In genomic region chr12:33429387-33430160, GRCm38 (mm10) we compare ENCODE assay signal across 8 mouse cellular contexts. TPM values are rescaled to one million over a fixed set of nuclear protein-coding genes. Genes with fewer than 3 reads are reported as not detected.
DNase-seq lines count a peak whose midpoint lies in the region; ATAC-seq and TF ChIP-seq lines count a peak whose summit lies in the region.

TSS of gene Twistnb (plus strand) at chr12:33429635.

- peak; percentile 95 to 98 for DNase-seq in CD8-positive naive resting alpha-beta T cell, adult 2 months (ENCODE audit: low read depth in 2 of 2, low spot score in 2 of 2)
- DNase-seq in c-Kit-positive CD71-negative TER-119-negative erythroid progenitor cells, embryonic 14.5 days (ENCODE audit: low read depth): peak; percentile 96
- DNase-seq in forebrain, embryonic 10.5 days (ENCODE audit: extremely low spot score, low spot score): peak; percentile 97
- DNase-seq in kidney, postnatal 25 days: peak; percentile 98 to 100
- peak; percentile 92 to 95 (median 94) for DNase-seq in liver, embryonic 14.5 days (ENCODE audit: low read depth in 3 of 3, low spot score in 3 of 3)
- peak; percentile 94 for DNase-seq in neural tube, embryonic 11.5 days (ENCODE audit: low spot score)
- DNase-seq in stomach, postnatal 0 days (ENCODE audit: low spot score): peak; percentile 97

- peak within 1 kb of the TSS; percentile 97 for H3K4me3 ChIP-seq in forebrain, embryonic 10.5 days
- H3K4me3 ChIP-seq in heart, embryonic 15.5 days: peak within 1 kb of the TSS; percentile 72
- peak within 1 kb of the TSS; percentile 85 to 86 for H3K4me3 ChIP-seq in liver, embryonic 14.5 days (ENCODE audit: insufficient read depth in 1 of 2, low read depth in 2 of 2, low read length in 2 of 2)
- H3K4me3 ChIP-seq in neural tube, embryonic 11.5 days (ENCODE audit: low read depth, low read length): peak within 1 kb of the TSS; percentile 65
- H3K4me3 ChIP-seq in stomach, postnatal 0 days (ENCODE audit: low read depth, low read length): peak within 1 kb of the TSS; percentile 97

- peaks cover 10% of the 10 kb centered on the region for H3K36me3 ChIP-seq in forebrain, embryonic 10.5 days (replicated peaks)
- no peaks in the 10 kb centered on the region for H3K36me3 ChIP-seq in heart, embryonic 15.5 days
- H3K36me3 ChIP-seq in liver, embryonic 14.5 days (replicated peaks; ENCODE audit: control insufficient read depth, insufficient read depth, low read depth): no peaks in the 10 kb centered on the region
- no peaks in the 10 kb centered on the region for H3K36me3 ChIP-seq in neural tube, embryonic 11.5 days (ENCODE audit: control insufficient read depth, insufficient read depth, low read length)
- H3K36me3 ChIP-seq in stomach, postnatal 0 days (ENCODE audit: control insufficient read depth, insufficient read depth, low read length): no peaks in the 10 kb centered on the region

- H3K27me3 ChIP-seq in forebrain, embryonic 10.5 days (ENCODE audit: poor library complexity, severe bottlenecking): no peaks in the 10 kb centered on the region
- H3K27me3 ChIP-seq in heart, embryonic 15.5 days: no peaks in the 10 kb centered on the region; the same call in none of the 2 replicates
- no peaks in the 10 kb centered on the region for H3K27me3 ChIP-seq in liver, embryonic 14.5 days (ENCODE audit: control insufficient read depth, insufficient read depth, low read length)
- no peaks in the 10 kb centered on the region for H3K27me3 ChIP-seq in neural tube, embryonic 11.5 days (ENCODE audit: control insufficient read depth, insufficient read depth, low read length)
- H3K27me3 ChIP-seq in stomach, postnatal 0 days (ENCODE audit: control insufficient read depth, insufficient read depth, low read length): no peaks in the 10 kb centered on the region

- no peaks in the 10 kb centered on the region for H3K9me3 ChIP-seq in forebrain, embryonic 10.5 days
- no peaks in the 10 kb centered on the region for H3K9me3 ChIP-seq in heart, embryonic 15.5 days (replicated peaks)
- H3K9me3 ChIP-seq in liver, embryonic 14.5 days (ENCODE audit: control insufficient read depth, low read length): no peaks in the 10 kb centered on the region
- no peaks in the 10 kb centered on the region for H3K9me3 ChIP-seq in neural tube, embryonic 11.5 days (ENCODE audit: control insufficient read depth, low read length)
- H3K9me3 ChIP-seq in stomach, postnatal 0 days (ENCODE audit: control insufficient read depth, low read length): no peaks in the 10 kb centered on the region

- TF ChIP-seq EP300 in liver, embryonic 14.5 days (IDR thresholded peaks at IDR 0.05; ENCODE audit: low read depth): no peak
- TF ChIP-seq EP300 in stomach, postnatal 0 days (optimal IDR thresholded peaks at IDR 0.05): no peak

- ATAC-seq in heart, embryonic 15.5 days (replicated peaks; ENCODE audit: insufficient number of reproducible peaks, insufficient read depth, low FRiP score, low read depth): peak; percentile 94
- peak; percentile 96 for ATAC-seq in liver, embryonic 14.5 days (ENCODE audit: insufficient read depth)
- peak; percentile 94 for ATAC-seq in neural tube, embryonic 11.5 days (ENCODE audit: insufficient read depth, low FRiP score, low TSS enrichment)
- ATAC-seq in stomach, postnatal 0 days (ENCODE audit: low FRiP score, low TSS enrichment): peak; percentile 96

- peak within 1 kb of the TSS; percentile 92 for H3K27ac ChIP-seq in forebrain, embryonic 10.5 days
- H3K27ac ChIP-seq in heart, embryonic 15.5 days: peak within 1 kb of the TSS; percentile 74
- peak within 1 kb of the TSS; percentile 1; the same call in 1 of the 2 replicates for H3K27ac ChIP-seq in liver, embryonic 14.5 days
- H3K27ac ChIP-seq in neural tube, embryonic 11.5 days (ENCODE audit: low read depth, low read length): peak within 1 kb of the TSS; percentile 45
- peak within 1 kb of the TSS; percentile 81 for H3K27ac ChIP-seq in stomach, postnatal 0 days (replicated peaks)

- peak; percentile 85 for TF ChIP-seq CTCF in liver, embryonic 14.5 days (IDR thresholded peaks at IDR 0.05; ENCODE audit: low read depth)
- TF ChIP-seq CTCF in stomach, postnatal 0 days (IDR thresholded peaks at IDR 0.05; ENCODE audit: low read depth): peak; percentile 85

- peaks cover 10% of the 10 kb centered on the region for H3K4me1 ChIP-seq in forebrain, embryonic 10.5 days
- peaks cover 7% of the 10 kb centered on the region for H3K4me1 ChIP-seq in heart, embryonic 15.5 days (replicated peaks)
- H3K4me1 ChIP-seq in liver, embryonic 14.5 days (replicated peaks; ENCODE audit: control insufficient read depth in 2 of 2, insufficient read depth in 2 of 2, low read length in 1 of 2): no peaks in the 10 kb centered on the region; a peak in 1 of 4 replicates
- peaks cover 4% of the 10 kb centered on the region; the same call in 1 of the 2 replicates for H3K4me1 ChIP-seq in neural tube, embryonic 11.5 days (ENCODE audit: control insufficient read depth, insufficient read depth, low read length)
- H3K4me1 ChIP-seq in stomach, postnatal 0 days (replicated peaks; ENCODE audit: control insufficient read depth, insufficient read depth): no peaks in the 10 kb centered on the region

- peak within 1 kb of the TSS; percentile 78 for H3K4me2 ChIP-seq in heart, embryonic 15.5 days
- peak within 1 kb of the TSS; percentile 69 for H3K4me2 ChIP-seq in liver, embryonic 14.5 days (ENCODE audit: low read depth)
- peak within 1 kb of the TSS; percentile 62 for H3K4me2 ChIP-seq in neural tube, embryonic 11.5 days (ENCODE audit: low read depth)
- H3K4me2 ChIP-seq in stomach, postnatal 0 days (replicated peaks; ENCODE audit: low read depth): peak within 1 kb of the TSS; percentile 82

- H3K9ac ChIP-seq in heart, embryonic 15.5 days: peak within 1 kb of the TSS; percentile 80
- peak within 1 kb of the TSS; percentile 79 for H3K9ac ChIP-seq in liver, embryonic 14.5 days (replicated peaks)
- peak within 1 kb of the TSS; percentile 77 for H3K9ac ChIP-seq in neural tube, embryonic 11.5 days (ENCODE audit: low read length)
- peak within 1 kb of the TSS; percentile 92 for H3K9ac ChIP-seq in stomach, postnatal 0 days (ENCODE audit: low read length)

- under 1% methylated on average over 66 of the region's 66 CpGs for WGBS in forebrain, embryonic 10.5 days
- WGBS in heart, embryonic 15.5 days: under 1% methylated on average over 52 of the region's 66 CpGs
- under 1% methylated on average over 65 of the region's 66 CpGs for WGBS in liver, embryonic 14.5 days (ENCODE audit: insufficient replicate concordance)
- under 1% methylated on average over 59 of the region's 66 CpGs for WGBS in neural tube, embryonic 11.5 days
- WGBS in stomach, postnatal 0 days: under 1% methylated on average over 66 of the region's 66 CpGs

RNA-seq across cellular contexts. Expression of gene Twistnb, which starts in this region (rescaled TPM):
- 63.9 and 79.8 TPM in 2 replicates for polyA plus RNA-seq in forebrain, embryonic 10.5 days (2016; fragmentation: Nextera tagmentation; extraction: Ambion mirVana)
- polyA plus RNA-seq in heart, embryonic 15.5 days (2015; fragmentation: Nextera tagmentation; extraction: Ambion mirVana): 29.2 and 32.6 TPM in 2 replicates
- 2.2 and 4.0 TPM in 2 replicates for polyA plus RNA-seq in liver, embryonic 14.5 days (2012; rRNA removed)
- 34.3 and 37.1 TPM in 2 replicates for polyA plus RNA-seq in liver, embryonic 14.5 days (2014; fragmentation: Nextera tagmentation; extraction: Ambion mirVana)
- polyA plus RNA-seq in neural tube, embryonic 11.5 days (2014; fragmentation: Nextera tagmentation; extraction: Ambion mirVana): 40.8 and 49.2 TPM in 2 replicates
- polyA plus RNA-seq in stomach, postnatal 0 days (2015; fragmentation: Nextera tagmentation; extraction: Ambion mirVana): 40.9 and 44.9 TPM in 2 replicates

Comparison
In these comparisons a context has a peak if more than half of its experiments do, and no peak if none do; other contexts are left out.
1. Peak in every context shown above with its lines: DNase-seq, ATAC-seq, H3K4me3 ChIP-seq and H3K27ac ChIP-seq.
2. H3K27ac ChIP-seq: peak in every context shown above with its lines; median percentile 92 in forebrain, embryonic 10.5 days; 81 in stomach, postnatal 0 days; 74 in heart, embryonic 15.5 days; 45 in neural tube, embryonic 11.5 days; 1 in liver, embryonic 14.5 days.